Mouse (Mus musculus): ENCODE results near the gene Cd72. TPM values are rescaled to one million over a fixed set of nuclear protein-coding genes. Genes with fewer than 3 reads are reported as not detected.
A peak's percentile ranks its signal among the peaks of the same experiment; 100 is the strongest.

Cd72 gene
- polyA plus RNA-seq, 1 experiment: 1.8 TPM

DNA sequence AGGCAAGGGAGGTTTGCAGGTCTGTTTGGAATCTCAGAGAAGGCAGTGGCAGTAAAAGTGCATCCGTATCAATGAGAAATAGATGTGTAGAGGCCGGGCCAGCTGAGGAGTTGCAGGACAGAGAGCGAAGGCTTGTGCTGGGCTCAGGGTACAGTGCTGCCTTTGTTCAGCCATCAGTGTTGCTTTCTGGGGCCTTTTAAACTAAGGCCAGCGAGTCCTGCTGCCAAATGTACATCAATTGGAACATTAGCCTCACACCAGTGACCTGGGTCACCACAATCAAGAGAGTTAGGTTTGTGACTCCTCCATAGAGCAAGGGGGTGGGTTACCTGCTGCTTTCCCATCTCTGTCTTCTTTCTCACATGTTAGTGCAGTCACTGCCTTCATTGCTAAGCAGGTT, 56.4 kb downstream of the Cd72 start:
- no peak for TF ChIP-seq CTCF (IDR thresholded peaks at IDR 0.05; ENCODE audit: extremely low read depth, insufficient read depth, low read length)
- TF ChIP-seq POLR2A (IDR thresholded peaks at IDR 0.05; ENCODE audit: extremely low read depth, insufficient read depth, low read length): no peak
- Histone ChIP-seq H3K4me1 (ENCODE audit: control insufficient read depth, insufficient read depth, low read length) (peaks cover 29% of the 10 kb centered on the region), H3K4me3 (ENCODE audit: insufficient read depth, low read length) (no peak overlapping the region), H3K27ac (ENCODE audit: insufficient read depth, low read length) (peak overlapping the region; percentile 62)

Other genes starting within 250 kb of the Cd72 start
- 0.55 and 0.77 TPM in 2 replicates for gene Atp8b5, start 187.5 kb downstream of the Cd72 start, polyA plus RNA-seq (2012; rRNA removed)
- gene Rusc2, start 72.6 kb downstream of the Cd72 start, polyA plus RNA-seq (2012; rRNA removed): 50.6 and 53.8 TPM in 2 replicates
- gene Fam166b, start 25.5 kb downstream of the Cd72 start, polyA plus RNA-seq (2012; rRNA removed): 1.8 and 1.9 TPM in 2 replicates
- gene Tesk1, start 12.7 kb downstream of the Cd72 start, polyA plus RNA-seq (2012; rRNA removed): 77.0 and 78.5 TPM in 2 replicates
- 0.08 TPM in 1 of 2 replicates, not detected in the other for gene Sit1, start 29.1 kb upstream of the Cd72 start, polyA plus RNA-seq (2012; rRNA removed)
- gene Ccdc107, start 38.3 kb upstream of the Cd72 start, polyA plus RNA-seq (2012; rRNA removed): 75.7 and 82.6 TPM in 2 replicates
- gene Arhgef39, start 45.1 kb upstream of the Cd72 start, polyA plus RNA-seq (2012; rRNA removed): 0.55 and 2.7 TPM in 2 replicates
- gene Car9, start 52.3 kb upstream of the Cd72 start, polyA plus RNA-seq (2012; rRNA removed): 0.32 and 0.61 TPM in 2 replicates
- gene Tpm2, start 69.1 kb upstream of the Cd72 start, polyA plus RNA-seq (2012; rRNA removed): 10.4 and 12.5 TPM in 2 replicates
- gene Creb3, start 107.7 kb upstream of the Cd72 start, polyA plus RNA-seq (2012; rRNA removed): 61.8 and 65.9 TPM in 2 replicates
- 44.3 and 46.5 TPM in 2 replicates for gene Tln1, start 108.1 kb upstream of the Cd72 start, polyA plus RNA-seq (2012; rRNA removed)
- gene Rgp1, start 124.1 kb upstream of the Cd72 start, polyA plus RNA-seq (2012; rRNA removed): 35.7 and 38.8 TPM in 2 replicates
- gene Gba2, start 124.2 kb upstream of the Cd72 start, polyA plus RNA-seq (2012; rRNA removed): 96.7 and 105 TPM in 2 replicates
- 0.15 and 0.34 TPM in 2 replicates for gene Msmp, start 129.9 kb upstream of the Cd72 start, polyA plus RNA-seq (2012; rRNA removed)
- 115 and 129 TPM in 2 replicates for gene Npr2, start 177.3 kb upstream of the Cd72 start, polyA plus RNA-seq (2012; rRNA removed)
- gene Spag8, start 199.0 kb upstream of the Cd72 start, polyA plus RNA-seq (2012; rRNA removed): 2.3 and 2.6 TPM in 2 replicates
- gene Hint2, start 201.8 kb upstream of the Cd72 start, polyA plus RNA-seq (2012; rRNA removed): 81.7 and 84.5 TPM in 2 replicates
- gene Tmem8b, start 214.3 kb upstream of the Cd72 start, polyA plus RNA-seq (2012; rRNA removed): 36.2 and 36.6 TPM in 2 replicates
- gene Fam221b, start 214.5 kb upstream of the Cd72 start, polyA plus RNA-seq (2012; rRNA removed): 1.0 TPM in 2 replicates
- not detected in 2 replicates for gene Olfr70, start 246.2 kb upstream of the Cd72 start, polyA plus RNA-seq (2012; rRNA removed)